29 mouse cellular contexts compared by ENCODE assay signal in the genomic region with DNA sequence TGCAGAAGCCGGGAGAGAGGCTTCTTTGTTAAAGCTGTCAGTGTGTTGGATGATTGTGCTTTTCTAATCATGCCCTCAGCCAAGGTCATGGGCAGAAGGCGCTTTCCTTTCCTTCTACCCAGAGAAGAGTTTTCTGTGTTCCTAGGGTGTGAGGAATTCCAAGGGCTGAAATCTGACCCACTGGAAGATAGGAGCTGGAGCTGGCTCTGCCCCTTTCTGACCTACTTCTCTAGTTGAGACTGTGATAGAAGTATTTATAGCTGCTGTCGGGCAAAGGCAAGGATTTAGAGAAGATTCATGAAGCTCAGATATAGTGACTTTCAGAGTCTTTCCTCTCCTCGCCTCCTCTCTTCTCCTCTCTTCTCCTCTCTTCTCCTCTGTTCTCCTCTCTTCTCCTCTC.
DNase-seq lines count a peak whose midpoint lies in the region; ATAC-seq lines count a peak whose summit lies in the region.
"Had no signal": no experiment of that assay in that cellular context is flagged by ENCODE, and none has a peak within 500 bp of the region (broad histone marks: within the 10 kb centered on the region; RNA-seq: fewer than 3 reads in every experiment).

No protein-coding gene starts in this region.

- no peak overlapping the region for H3K9ac ChIP-seq in heart, embryonic 13.5 days
- H3K9ac ChIP-seq in heart, embryonic 11.5 days (ENCODE audit: low read depth, low read length), result no peak overlapping the region
- H3K9ac ChIP-seq: limb, embryonic 15.5 days; liver, embryonic 13.5 days; midbrain, embryonic 13.5 days; neural tube, embryonic 15.5 days had no signal

- no peaks in the 10 kb centered on the region for H3K9me3 ChIP-seq in heart, embryonic 13.5 days
- no peaks in the 10 kb centered on the region for H3K9me3 ChIP-seq in heart, embryonic 11.5 days (replicated peaks; ENCODE audit: control insufficient read depth, low read length)
- H3K9me3 ChIP-seq: limb, embryonic 10.5 days; limb, embryonic 15.5 days; liver, embryonic 13.5 days; midbrain, embryonic 13.5 days; neural tube, embryonic 15.5 days had no signal

- H3K4me2 ChIP-seq in heart, embryonic 13.5 days, result no peak overlapping the region
- no peak overlapping the region for H3K4me2 ChIP-seq in heart, embryonic 11.5 days
- H3K4me2 ChIP-seq: limb, embryonic 15.5 days; liver, embryonic 13.5 days; midbrain, embryonic 13.5 days; neural tube, embryonic 15.5 days had no signal

- H3K36me3 ChIP-seq in heart, embryonic 13.5 days, result no peaks in the 10 kb centered on the region
- no peaks in the 10 kb centered on the region for H3K36me3 ChIP-seq in heart, embryonic 11.5 days (ENCODE audit: control insufficient read depth, insufficient read depth, low read length)
- H3K36me3 ChIP-seq: G1E; limb, embryonic 10.5 days; limb, embryonic 15.5 days; liver, embryonic 13.5 days; midbrain, embryonic 13.5 days; neural tube, embryonic 15.5 days had no signal

- H3K4me3 ChIP-seq in heart, embryonic 13.5 days, result no peak overlapping the region
- H3K4me3 ChIP-seq in heart, embryonic 11.5 days (ENCODE audit: low read depth, low read length), result no peak overlapping the region
- H3K4me3 ChIP-seq: erythroblast, embryonic 14.5 days; limb, embryonic 10.5 days; limb, embryonic 15.5 days; liver, embryonic 13.5 days; midbrain, embryonic 13.5 days; neural tube, embryonic 15.5 days had no signal

- no peaks in the 10 kb centered on the region for H3K27me3 ChIP-seq in heart, embryonic 13.5 days (replicated peaks)
- no peaks in the 10 kb centered on the region for H3K27me3 ChIP-seq in heart, embryonic 11.5 days (ENCODE audit: control insufficient read depth, insufficient read depth, low read length)
- H3K27me3 ChIP-seq: limb, embryonic 15.5 days; liver, embryonic 13.5 days; midbrain, embryonic 13.5 days; neural tube, embryonic 15.5 days had no signal

- DNase-seq in frontal cortex, adult 2 months (ENCODE audit: extremely low spot score in 1 of 2, low spot score in 1 of 2), result no peak
- peak; percentile 24 for DNase-seq in ovary, adult 18-20 months (ENCODE audit: low spot score)
- DNase-seq in ovary, postnatal 10 days (ENCODE audit: low spot score), result no peak
- no peak for DNase-seq in cerebellum, adult 18-20 months
- DNase-seq: adrenal gland, postnatal 10 days; cerebellum, adult 11 months; cerebellum, adult 9-11 months; gastrocnemius, postnatal 10 days; kidney, adult 8-10 months; kidney, postnatal 14 days; layer of hippocampus, adult 9-11 months; liver, embryonic 13.5 days; lung, adult 18-20 months; lung, postnatal 4 days; right cerebral cortex, adult 18-20 months; spleen, adult 18-20 months; thymus, postnatal 4 days had no signal

- WGBS in heart, embryonic 13.5 days, result 19% methylated on average over 4 of the region's 4 CpGs
- WGBS in heart, embryonic 11.5 days (ENCODE audit: insufficient replicate concordance), result 30% methylated on average over 4 of the region's 4 CpGs

- H3K27ac ChIP-seq in heart, embryonic 13.5 days (replicated peaks), result peak overlapping the region; percentile 54
- no peak overlapping the region for H3K27ac ChIP-seq in heart, embryonic 11.5 days (ENCODE audit: low read depth, low read length)
- H3K27ac ChIP-seq: limb, embryonic 10.5 days; limb, embryonic 15.5 days; liver, embryonic 13.5 days; midbrain, embryonic 13.5 days; neural tube, embryonic 15.5 days had no signal

- peak; percentile 62; the same call in 1 of the 2 replicates for ATAC-seq in frontal cortex, adult (ENCODE audit: low TSS enrichment)
- ATAC-seq in heart, embryonic 13.5 days (ENCODE audit: extremely low read depth, insufficient number of reproducible peaks, low FRiP score, low TSS enrichment), result no peak; the same call in 1 of the 2 replicates
- no peak for ATAC-seq in heart, embryonic 11.5 days (replicated peaks; ENCODE audit: insufficient number of reproducible peaks, low FRiP score, low TSS enrichment)
- ATAC-seq: forebrain, embryonic 16.5 days; hindbrain, embryonic 16.5 days; lung, postnatal 0 days; midbrain, embryonic 13.5 days had no signal

- H3K4me1 ChIP-seq in heart, embryonic 13.5 days, result peaks cover 20% of the 10 kb centered on the region
- H3K4me1 ChIP-seq in heart, embryonic 11.5 days (ENCODE audit: control insufficient read depth, insufficient read depth, low read length), result peaks cover 9% of the 10 kb centered on the region
- H3K4me1 ChIP-seq: liver, embryonic 13.5 days had no signal
